Mouse (Mus musculus) limb, embryonic 14.5 days (tissue): ENCODE results near the gene Ddias. TPM values are rescaled to one million over a fixed set of nuclear protein-coding genes. Genes with fewer than 3 reads are reported as not detected.

Experiments used
- ATAC-seq: fragments of 200-750 bp; cut with Nextera tagmentation; 2 replicates; pipeline ENCODE4 v1.8.0; 2017; ENCODE audit warnings: low read depth, moderate number of reproducible peaks, moderate TSS enrichment; ENCODE audit not compliant: low FRiP score
- DNase-seq: peaks from one replicate; pipeline ENCODE4 v3.0.0-alpha.2; 2015; ENCODE audit warnings: low spot score
- H3K27ac ChIP-seq: fragments of 300-500 bp; sonication (generic); replicated peaks from 2 replicates; pipeline ENCODE4 v1.5.1; 2014; ENCODE audit warnings: low read depth, mild to moderate bottlenecking, low read length, moderate library complexity, mixed read lengths
- H3K27me3 ChIP-seq: fragments of 300-500 bp; sonication (generic); 2 replicates; pipeline ENCODE4 v1.6.1; 2014; ENCODE audit warnings: low read length, mixed read lengths; ENCODE audit not compliant: control insufficient read depth, insufficient read depth
- H3K36me3 ChIP-seq: fragments of 300-500 bp; sonication (generic); 2 replicates; pipeline ENCODE4 v1.6.1; 2014; ENCODE audit warnings: mild to moderate bottlenecking, low read length, moderate library complexity, mixed read lengths; ENCODE audit not compliant: control insufficient read depth, insufficient read depth
- H3K4me1 ChIP-seq: fragments of 300-500 bp; sonication (generic); 2 replicates; pipeline ENCODE4 v1.6.1; 2014; ENCODE audit warnings: antibody characterized with exemption, low read length, mixed read lengths; ENCODE audit not compliant: control insufficient read depth, insufficient read depth
- H3K4me2 ChIP-seq: fragments of 300-500 bp; sonication (generic); replicated peaks from 2 replicates; pipeline ENCODE4 v1.6.1; 2014; ENCODE audit warnings: low read depth, mild to moderate bottlenecking, low read length, moderate library complexity; ENCODE audit not compliant: severe bottlenecking
- H3K4me3 ChIP-seq: fragments of 300-500 bp; sonication (generic); replicated peaks from 2 replicates; pipeline ENCODE4 v1.5.1; 2014; ENCODE audit warnings: low read length
- H3K9ac ChIP-seq: fragments of 300-500 bp; sonication (generic); 2 replicates; pipeline ENCODE4 v1.6.1; 2014; ENCODE audit warnings: mild to moderate bottlenecking, low read depth, low read length, moderate library complexity; ENCODE audit not compliant: severe bottlenecking
- H3K9me3 ChIP-seq: fragments of 300-500 bp; sonication (generic); 2 replicates; pipeline ENCODE4 v1.6.1; 2016; ENCODE audit warnings: low read length; ENCODE audit not compliant: control insufficient read depth
- POLR2A ChIP-seq: fragments of 200-500 bp; IDR thresholded peaks from 2 replicates; pipeline ENCODE4 v1.8.0; 2012; ENCODE audit warnings: inconsistent platforms, mild to moderate bottlenecking, moderate library complexity, borderline replicate concordance; ENCODE audit not compliant: insufficient read depth, insufficient read length; ENCODE audit errors: extremely low read depth
- WGBS: fragments of 180-500 bp; shearing (Covaris S2); extraction: QIAGEN DNeasy Blood & Tissue Kit; methylation state at CpG from one replicate; pipeline ENCODE4 v1.1.7; 2014; 5-methylcytosine and 5-hydroxymethylcytosine counted together
- polyA plus RNA-seq, 2 experiments: library from polyadenylated mRNA; depleted of rRNA in 1 of 2; stranded (reverse) in 1 of 2; unstranded in 1 of 2; fragments of >200 nt; fragmentation: Nextera tagmentation in 1 of 2; extraction: Ambion mirVana in 1 of 2; gene quantifications; 2 replicates each; pipeline versions ENCODE4 v1.2.1 to v1.2.3; 2012 to 2014

The Ddias gene
- polyA plus RNA-seq, 2 experiments: 4.4 to 11.5 TPM

GRCm38 (mm10) chr7:92897021-92897420 lies 23.0 kb upstream of the Ddias start:
- WGBS: 62% methylated on average over 2 of the region's 2 CpGs
- ATAC-seq (no peak), DNase-seq (no peak)
- no peak overlapping the region for H3K4me3 ChIP-seq
- TF ChIP-seq POLR2A: no peak
- no peak overlapping the region for H3K27ac ChIP-seq
- no peaks in the 10 kb centered on the region for H3K4me1 ChIP-seq
- H3K9me3 ChIP-seq: no peaks in the 10 kb centered on the region
- no peaks in the 10 kb centered on the region for H3K27me3 ChIP-seq
- no peak overlapping the region for H3K4me2 ChIP-seq
- no peaks in the 10 kb centered on the region for H3K36me3 ChIP-seq
- no peak overlapping the region for H3K9ac ChIP-seq

GRCm38 (mm10) chr7:92896036-92896435 lies 22.0 kb upstream of the Ddias start:
- 70% methylated on average over 5 of the region's 5 CpGs for WGBS
- Histone ChIP-seq H3K4me1 (no peaks in the 10 kb centered on the region), H3K4me3 (no peak overlapping the region), H3K27me3 (no peaks in the 10 kb centered on the region), H3K9ac (no peak overlapping the region), H3K27ac (no peak overlapping the region), H3K4me2 (no peak overlapping the region), H3K9me3 (no peaks in the 10 kb centered on the region), H3K36me3 (no peaks in the 10 kb centered on the region)
- no peak for DNase-seq
- ATAC-seq: no peak
- TF ChIP-seq POLR2A: no peak

GRCm38 (mm10) chr7:92893478-92893877 lies 19.4 kb upstream of the Ddias start:
- Histone ChIP-seq H3K36me3 (no peaks in the 10 kb centered on the region), H3K9ac (no peak overlapping the region), H3K27me3 (no peaks in the 10 kb centered on the region), H3K4me3 (no peak overlapping the region), H3K9me3 (no peaks in the 10 kb centered on the region), H3K27ac (no peak overlapping the region), H3K4me1 (0 out of 2 replicates have a peak, but pooled peaks cover 2% of the 10 kb centered on the region), H3K4me2 (no peak overlapping the region)
- ATAC-seq (no peak), DNase-seq (no peak)
- WGBS: 56% methylated on average over 3 of the region's 3 CpGs
- no peak for TF ChIP-seq POLR2A

- Histone ChIP-seq H3K4me1 (0 out of 2 replicates have a peak, but pooled peaks cover 2% of the 10 kb centered on the region), H3K9me3 (no peaks in the 10 kb centered on the region), H3K4me3 (no peak overlapping the region), H3K36me3 (no peaks in the 10 kb centered on the region), H3K27ac (no peak overlapping the region), H3K9ac (no peak overlapping the region), H3K4me2 (no peak overlapping the region), H3K27me3 (no peaks in the 10 kb centered on the region)
- DNase-seq (no peak), ATAC-seq (no peak)
- WGBS: 11% methylated on average over 4 of the region's 4 CpGs
- no peak for TF ChIP-seq POLR2A
Measured at GRCm38 (mm10) chr7:92890618-92891230, 16.7 kb upstream of the Ddias start.

- H3K9ac ChIP-seq: no peak overlapping the region
- TF ChIP-seq POLR2A: no peak
- ATAC-seq: no peak
- no peak for DNase-seq
- no peak overlapping the region for H3K4me3 ChIP-seq
- H3K36me3 ChIP-seq: no peaks in the 10 kb centered on the region
- no peak overlapping the region for H3K4me2 ChIP-seq
- H3K27me3 ChIP-seq: no peaks in the 10 kb centered on the region
- no peaks in the 10 kb centered on the region for H3K9me3 ChIP-seq
- 17% methylated on average over 1 of the region's 1 CpGs for WGBS
- H3K4me1 ChIP-seq: 0 out of 2 replicates have a peak, but pooled peaks cover 2% of the 10 kb centered on the region
- no peak overlapping the region for H3K27ac ChIP-seq
Measured at GRCm38 (mm10) chr7:92890211-92890610, 16.2 kb upstream of the Ddias start.
